Mouse (Mus musculus) limb, embryonic 11.5 days (tissue): ENCODE measurements around the gene Olfr631. TPM values are rescaled to one million over a fixed set of nuclear protein-coding genes. Genes with fewer than 3 reads are reported as not detected.

ENCODE experiments used
- ATAC-seq: fragments of 200-750 bp; cut with Nextera tagmentation; 2 replicates; pipeline ENCODE4 v1.8.0; 2017; ENCODE audit warnings: low read depth; ENCODE audit not compliant: insufficient number of reproducible peaks, low FRiP score, low TSS enrichment
- DNase-seq: peaks from one replicate; pipeline ENCODE4 v3.0.0-alpha.2; 2015; ENCODE audit warnings: low spot score
- H3K27ac ChIP-seq: fragments of 300-500 bp; sonication (generic); replicated peaks from 2 replicates; pipeline ENCODE4 v1.5.1; 2014; ENCODE audit warnings: low read depth, mild to moderate bottlenecking, low read length
- H3K27me3 ChIP-seq: fragments of 300-500 bp; sonication (generic); 2 replicates; pipeline ENCODE4 v1.6.1; 2014; ENCODE audit warnings: mild to moderate bottlenecking, low read length, mixed read lengths; ENCODE audit not compliant: control insufficient read depth, insufficient read depth
- H3K36me3 ChIP-seq: fragments of 300-500 bp; sonication (generic); 2 replicates; pipeline ENCODE4 v1.6.1; 2014; ENCODE audit warnings: mild to moderate bottlenecking, low read length, moderate library complexity, mixed read lengths; ENCODE audit not compliant: control insufficient read depth, insufficient read depth
- H3K4me1 ChIP-seq: fragments of 300-500 bp; sonication (generic); 2 replicates; pipeline ENCODE4 v1.6.1; 2014; ENCODE audit warnings: low read length, mixed read lengths; ENCODE audit not compliant: control insufficient read depth, insufficient read depth
- H3K4me2 ChIP-seq: fragments of 300-500 bp; sonication (generic); 2 replicates; pipeline ENCODE4 v1.6.1; 2014; ENCODE audit warnings: low read depth, mild to moderate bottlenecking, moderate library complexity; ENCODE audit not compliant: severe bottlenecking
- H3K4me3 ChIP-seq: fragments of 300-500 bp; sonication (generic); 2 replicates; pipeline ENCODE4 v1.5.1; 2014; ENCODE audit warnings: low read depth, low read length
- H3K9ac ChIP-seq: fragments of 300-500 bp; sonication (generic); 2 replicates; pipeline ENCODE4 v1.6.1; 2014; ENCODE audit warnings: mild to moderate bottlenecking, low read length
- H3K9me3 ChIP-seq: fragments of 300-500 bp; sonication (generic); 2 replicates; pipeline ENCODE4 v1.6.1; 2016; ENCODE audit warnings: low read length; ENCODE audit not compliant: control insufficient read depth
- WGBS: fragments of 180-500 bp; shearing (Covaris S2); extraction: QIAGEN DNeasy Blood & Tissue Kit; methylation state at CpG from one replicate; pipeline ENCODE4 v1.1.7; 2014; 5-methylcytosine and 5-hydroxymethylcytosine counted together
- polyA plus RNA-seq: library from polyadenylated mRNA; unstranded; fragments of >200 nt; fragmentation: Nextera tagmentation; extraction: Ambion mirVana; gene quantifications from 2 replicates; pipeline ENCODE4 v1.2.1, GENCODE M21; 2014

Gene Olfr631
- not detected in 2 replicates for polyA plus RNA-seq

DNA sequence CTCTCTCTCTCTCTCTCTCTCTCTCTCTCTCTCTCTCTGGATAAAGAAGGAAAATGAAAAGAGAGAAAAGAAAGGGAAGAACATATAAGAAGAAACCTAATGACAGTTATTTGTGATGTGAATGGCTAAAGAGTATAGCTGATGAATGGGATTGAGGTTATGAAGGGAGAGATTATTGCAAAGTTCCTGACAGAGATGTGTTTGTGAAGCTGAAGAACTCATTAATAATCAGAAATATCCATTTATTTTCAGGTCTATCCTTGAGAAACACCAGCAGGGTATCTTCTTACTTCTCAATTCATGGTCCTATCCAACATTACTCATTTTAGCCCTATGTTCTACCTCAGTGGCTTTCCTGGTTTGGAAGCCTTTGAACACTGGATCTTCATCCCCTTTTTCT lies at the start of gene Olfr631:
Gene Olfr631, plus strand, starts transcription at position 301 of the 400 bp plus-strand sequence.
- H3K4me3 ChIP-seq: no peak within 1 kb of the TSS
- H3K4me2 ChIP-seq: no peak within 1 kb of the TSS
- H3K27ac ChIP-seq: no peak within 1 kb of the TSS
- H3K27me3 ChIP-seq: no peaks in the 10 kb centered on the region
- ATAC-seq (no peak), DNase-seq (no peak)
- H3K9me3 ChIP-seq: no peaks in the 10 kb centered on the region
- no peaks in the 10 kb centered on the region for H3K4me1 ChIP-seq
- H3K9ac ChIP-seq: no peak within 1 kb of the TSS
- H3K36me3 ChIP-seq: no peaks in the 10 kb centered on the region

DNA sequence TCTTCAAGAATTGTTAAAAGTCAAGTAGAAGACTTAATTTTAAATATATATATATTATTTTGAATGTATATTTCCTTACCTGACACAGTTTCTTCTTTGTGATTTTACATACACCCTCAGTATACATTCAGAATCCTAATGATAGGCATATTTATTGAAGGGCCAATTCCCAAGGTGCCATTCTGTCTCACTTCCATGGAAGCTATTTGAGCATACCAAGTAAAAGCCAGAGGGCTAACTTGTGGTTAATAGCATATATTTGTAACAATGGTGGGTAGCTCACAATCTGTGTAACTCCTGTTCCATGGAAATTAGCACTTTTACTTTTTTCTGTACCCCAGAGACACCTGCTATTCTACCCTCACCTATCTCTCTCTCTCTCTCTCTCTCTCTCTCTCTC lies 42.5 kb upstream of the Olfr631 start, which contains the start of gene Olfr66:
Gene Olfr66, minus strand, starts transcription at position 101 of the 400 bp plus-strand sequence.
- ATAC-seq (no peak), DNase-seq (no peak)
- Histone ChIP-seq H3K4me1 (no peaks in the 10 kb centered on the region), H3K27me3 (no peaks in the 10 kb centered on the region), H3K4me3 (no peak within 1 kb of the TSS), H3K9me3 (no peaks in the 10 kb centered on the region), H3K36me3 (no peaks in the 10 kb centered on the region), H3K9ac (no peak within 1 kb of the TSS), H3K4me2 (no peak within 1 kb of the TSS), H3K27ac (no peak within 1 kb of the TSS)

DNA sequence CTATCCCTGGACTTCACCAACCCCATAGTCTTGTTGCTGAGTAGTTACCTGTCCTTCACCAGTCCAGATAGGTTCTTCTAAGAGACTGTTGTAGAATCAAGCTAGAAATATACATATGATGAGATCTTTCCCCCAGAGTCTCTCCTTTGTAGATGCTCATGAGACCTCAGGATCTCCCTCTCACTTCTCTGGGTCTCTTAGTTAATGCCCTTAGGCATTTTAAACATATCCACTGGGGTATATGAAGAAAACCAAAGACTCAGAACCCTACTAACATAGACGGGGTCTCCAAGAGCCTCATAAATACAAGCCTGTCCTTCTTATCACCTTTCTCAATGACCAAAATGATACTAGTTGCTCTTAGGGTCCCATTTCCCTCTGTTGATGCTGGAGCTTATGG lies 34.2 kb upstream of the Olfr631 start, which contains the start of gene Olfr64:
Gene Olfr64, minus strand, starts transcription at position 101 of the 400 bp plus-strand sequence.
- no peak within 1 kb of the TSS for H3K9ac ChIP-seq
- H3K4me2 ChIP-seq: no peak within 1 kb of the TSS
- H3K27ac ChIP-seq: no peak within 1 kb of the TSS
- no peak for DNase-seq
- H3K9me3 ChIP-seq: no peaks in the 10 kb centered on the region
- H3K36me3 ChIP-seq: no peaks in the 10 kb centered on the region
- H3K4me3 ChIP-seq: no peak within 1 kb of the TSS
- ATAC-seq: no peak
- no peaks in the 10 kb centered on the region for H3K4me1 ChIP-seq
- no peaks in the 10 kb centered on the region for H3K27me3 ChIP-seq
- WGBS: 88% methylated on average over 1 of the region's 1 CpGs

DNA sequence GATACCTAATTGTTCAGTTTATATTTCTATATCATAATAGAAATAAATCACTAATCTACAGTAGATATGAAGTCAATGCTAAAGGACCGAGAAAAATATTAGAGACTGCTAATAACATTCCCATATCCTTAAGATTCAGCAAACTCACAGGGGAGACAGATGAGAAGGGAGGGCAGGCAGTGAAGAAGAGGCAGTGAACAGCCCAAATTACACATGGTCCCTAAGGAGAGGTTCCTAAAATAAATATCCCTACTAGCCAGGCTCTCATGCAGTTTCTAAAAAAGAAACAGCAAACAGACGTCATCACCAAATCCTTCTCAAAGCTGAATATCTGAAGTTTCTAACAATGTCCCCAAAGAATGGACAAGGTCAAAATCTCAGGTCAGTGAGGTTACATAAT lies 25.4 kb upstream of the Olfr631 start, which contains the start of gene Olfr65:
Gene Olfr65, plus strand, starts transcription at position 301 of the 400 bp plus-strand sequence.
- H3K9ac ChIP-seq: no peak within 1 kb of the TSS
- H3K4me3 ChIP-seq: no peak within 1 kb of the TSS
- H3K9me3 ChIP-seq: no peaks in the 10 kb centered on the region
- no peak within 1 kb of the TSS for H3K27ac ChIP-seq
- WGBS: 87% methylated on average over 2 of the region's 2 CpGs
- no peak within 1 kb of the TSS for H3K4me2 ChIP-seq
- DNase-seq (no peak), ATAC-seq (no peak)
- H3K4me1 ChIP-seq: no peaks in the 10 kb centered on the region
- no peaks in the 10 kb centered on the region for H3K36me3 ChIP-seq
- no peaks in the 10 kb centered on the region for H3K27me3 ChIP-seq

DNA sequence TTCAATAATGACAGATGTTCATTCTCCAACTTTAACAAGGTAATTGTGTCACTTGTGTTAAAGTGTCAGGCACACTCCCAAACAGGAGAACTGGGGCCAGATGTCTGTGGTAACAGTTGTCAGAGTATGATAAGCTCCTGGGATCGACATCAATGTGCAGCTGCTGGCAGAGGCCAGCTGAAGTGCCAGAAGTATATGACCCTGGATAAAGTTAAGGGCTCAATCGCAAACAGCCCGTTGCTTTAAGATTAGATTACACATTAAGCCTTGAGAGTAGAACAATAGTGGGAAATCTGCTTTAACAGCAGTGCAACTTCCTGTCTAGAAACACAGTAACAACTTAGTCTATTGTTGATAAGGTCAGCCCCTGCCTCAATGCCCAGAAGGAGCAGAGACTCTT lies 18.6 kb upstream of the Olfr631 start:
- ATAC-seq (no peak), DNase-seq (no peak)
- H3K9me3 ChIP-seq: no peaks in the 10 kb centered on the region
- WGBS: 28% methylated on average over 3 of the region's 3 CpGs
- H3K27ac ChIP-seq: no peak overlapping the region
- no peak overlapping the region for H3K4me3 ChIP-seq
- no peaks in the 10 kb centered on the region for H3K27me3 ChIP-seq
- H3K4me2 ChIP-seq: no peak overlapping the region
- H3K36me3 ChIP-seq: no peaks in the 10 kb centered on the region
- H3K9ac ChIP-seq: no peak overlapping the region
- H3K4me1 ChIP-seq: no peaks in the 10 kb centered on the region

DNA sequence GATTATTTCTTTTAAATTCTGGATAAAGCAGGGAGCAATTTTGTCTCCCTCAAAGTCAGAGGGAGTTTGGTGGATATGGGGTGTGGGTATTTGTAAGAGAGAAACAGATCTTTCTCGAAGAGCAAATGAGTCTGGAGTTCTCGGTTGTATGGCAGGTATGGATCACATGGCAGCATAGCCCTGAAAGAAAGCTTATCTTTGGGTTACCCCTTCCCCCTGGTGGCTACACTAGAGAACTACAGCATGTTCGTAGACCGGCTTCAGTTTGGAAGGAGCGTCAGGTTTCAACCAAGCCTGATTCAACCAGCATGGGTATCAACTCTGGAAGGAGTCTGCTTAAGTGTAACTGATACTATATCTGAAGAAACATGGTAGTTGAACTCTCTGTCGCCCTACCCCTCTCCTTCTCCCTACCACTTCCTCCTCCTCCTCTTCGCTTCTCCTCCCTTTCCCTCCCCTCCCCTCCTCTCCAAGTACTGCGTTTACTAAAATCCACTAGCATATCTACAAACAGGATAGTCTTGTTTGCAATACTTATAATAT lies 15.6 kb upstream of the Olfr631 start:
- Histone ChIP-seq H3K4me3 (no peak overlapping the region), H3K4me2 (no peak overlapping the region), H3K9ac (no peak overlapping the region), H3K27me3 (no peaks in the 10 kb centered on the region), H3K27ac (no peak overlapping the region), H3K4me1 (no peaks in the 10 kb centered on the region), H3K36me3 (no peaks in the 10 kb centered on the region), H3K9me3 (no peaks in the 10 kb centered on the region)
- 43% methylated on average over 8 of the region's 8 CpGs for WGBS
- DNase-seq (peak; percentile 26), ATAC-seq (no peak)

DNA sequence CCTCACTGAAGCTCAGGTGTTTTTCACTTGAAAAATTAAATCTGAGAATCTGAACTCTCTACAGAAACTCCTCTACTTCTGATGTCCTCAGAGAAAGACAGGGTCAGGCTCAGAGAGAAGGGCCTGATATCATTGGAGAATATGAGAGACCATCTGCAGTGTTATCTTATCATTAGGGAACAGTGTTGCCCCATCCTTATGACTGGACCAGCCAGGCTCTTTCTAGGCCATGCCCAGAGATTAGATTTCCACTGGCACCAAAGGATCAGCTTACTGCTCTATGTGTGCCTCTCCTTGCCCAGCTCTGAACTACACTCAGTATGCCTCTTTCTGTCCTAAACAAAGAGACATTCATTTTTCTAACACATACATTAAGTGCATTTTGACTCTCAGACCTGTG lies 13.3 kb upstream of the Olfr631 start:
- Histone ChIP-seq H3K4me2 (no peak overlapping the region), H3K27me3 (no peaks in the 10 kb centered on the region), H3K4me3 (no peak overlapping the region), H3K36me3 (no peaks in the 10 kb centered on the region), H3K27ac (no peak overlapping the region), H3K9ac (no peak overlapping the region), H3K9me3 (no peaks in the 10 kb centered on the region), H3K4me1 (no peaks in the 10 kb centered on the region)
- ATAC-seq (no peak), DNase-seq (no peak)

DNA sequence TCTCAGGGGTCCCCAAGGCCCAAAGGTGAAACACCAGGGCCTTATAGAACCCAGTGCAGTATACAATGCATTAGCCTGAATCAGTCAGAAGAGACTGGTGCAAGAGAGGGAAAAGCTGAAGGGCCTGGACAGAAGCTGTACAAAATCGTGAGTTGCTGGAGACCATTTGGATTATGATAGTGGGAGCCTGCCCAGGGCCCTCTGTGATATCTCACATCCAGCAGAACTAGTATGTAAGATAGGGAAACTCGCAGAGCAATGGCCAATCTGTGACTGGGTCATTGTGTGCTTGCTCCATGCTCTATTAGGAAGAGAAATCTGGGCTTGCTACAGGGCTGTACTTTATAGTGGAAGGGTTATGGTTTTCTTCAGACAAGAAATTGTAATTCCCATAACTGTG lies 5.6 kb downstream of the Olfr631 start, which contains the start of gene Olfr632:
Gene Olfr632, plus strand, starts transcription at position 84 of the 400 bp plus-strand sequence.
- DNase-seq (no peak), ATAC-seq (no peak)
- Histone ChIP-seq H3K4me1 (no peaks in the 10 kb centered on the region), H3K4me2 (no peak within 1 kb of the TSS), H3K9ac (no peak within 1 kb of the TSS), H3K4me3 (no peak within 1 kb of the TSS), H3K27me3 (no peaks in the 10 kb centered on the region), H3K9me3 (no peaks in the 10 kb centered on the region), H3K36me3 (no peaks in the 10 kb centered on the region), H3K27ac (no peak within 1 kb of the TSS)
- 80% methylated on average over 2 of the region's 2 CpGs for WGBS

DNA sequence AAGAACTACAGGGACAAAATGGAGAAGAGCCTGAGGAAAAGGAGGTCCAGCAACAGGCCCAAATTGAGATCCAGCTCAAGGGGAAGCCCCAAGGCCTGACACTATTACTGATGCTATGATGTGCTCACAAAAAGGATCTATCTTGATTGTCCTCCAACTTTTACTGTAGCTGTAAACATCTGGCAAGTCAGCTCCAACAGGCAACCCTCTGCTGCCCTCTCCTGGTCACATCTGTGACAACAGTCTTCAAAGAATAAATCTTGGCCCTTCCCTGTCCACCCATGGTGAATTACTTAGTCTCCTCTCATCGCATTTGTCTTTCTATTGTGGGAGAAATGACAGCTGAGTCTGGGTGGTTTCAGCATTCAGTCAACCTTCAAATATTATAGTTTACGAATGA lies 14.1 kb downstream of the Olfr631 start:
- Histone ChIP-seq H3K9ac (no peak overlapping the region), H3K27ac (no peak overlapping the region), H3K36me3 (no peaks in the 10 kb centered on the region), H3K4me3 (no peak overlapping the region), H3K27me3 (no peaks in the 10 kb centered on the region), H3K4me1 (no peaks in the 10 kb centered on the region), H3K4me2 (no peak overlapping the region), H3K9me3 (no peaks in the 10 kb centered on the region)
- ATAC-seq (no peak), DNase-seq (peak; percentile 78)
- WGBS: 31% methylated on average over 2 of the region's 2 CpGs
